Mouse (Mus musculus) gastrocnemius, postnatal 25 days (tissue): ENCODE measurements around the gene Anxa4. TPM values are rescaled to one million over a fixed set of nuclear protein-coding genes. Genes with fewer than 3 reads are reported as not detected.

Source experiments
- DNase-seq: peaks from one replicate; pipeline ENCODE4 v3.0.0; 2022
- total RNA-seq, 2 experiments: library from RNA; stranded (reverse); gene quantifications; 1 replicate in 1 of 2; 2 replicates in 1 of 2; pipeline ENCODE4 v1.2.3; 2021

The Anxa4 gene
- total RNA-seq, 2 experiments from 2014 or later, result 13.4 to 19.7 TPM

- no peak for DNase-seq
Observed at GRCm38 (mm10) chr6:86801431-86801830, 8.0 kb upstream of the Anxa4 start.

DNA sequence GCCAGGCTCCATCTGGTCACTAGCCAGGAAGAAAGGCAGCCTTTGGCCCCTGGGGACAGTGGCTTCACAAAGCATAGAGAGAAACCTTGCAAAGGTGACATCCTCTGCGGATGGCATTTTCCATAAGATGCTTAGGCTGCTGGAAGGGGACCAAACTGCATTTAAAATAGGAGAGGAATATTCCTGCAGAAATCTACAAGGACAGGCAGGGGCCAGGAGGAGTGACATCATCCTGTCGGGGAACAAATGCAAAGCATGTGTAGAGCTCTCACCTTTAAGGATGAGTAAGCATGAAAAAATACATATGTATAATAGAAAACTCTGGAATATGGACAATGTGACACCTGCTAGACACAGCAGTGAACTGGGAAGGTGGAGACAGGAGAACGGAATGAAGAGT lies 7.1 kb upstream of the Anxa4 start:
- DNase-seq, result no peak

- no peak for DNase-seq
Observed at GRCm38 (mm10) chr6:86797455-86797854, 4.1 kb upstream of the Anxa4 start.

- DNase-seq, result no peak
Observed at GRCm38 (mm10) chr6:86793957-86794356, 573 bp upstream of the Anxa4 start.

DNA sequence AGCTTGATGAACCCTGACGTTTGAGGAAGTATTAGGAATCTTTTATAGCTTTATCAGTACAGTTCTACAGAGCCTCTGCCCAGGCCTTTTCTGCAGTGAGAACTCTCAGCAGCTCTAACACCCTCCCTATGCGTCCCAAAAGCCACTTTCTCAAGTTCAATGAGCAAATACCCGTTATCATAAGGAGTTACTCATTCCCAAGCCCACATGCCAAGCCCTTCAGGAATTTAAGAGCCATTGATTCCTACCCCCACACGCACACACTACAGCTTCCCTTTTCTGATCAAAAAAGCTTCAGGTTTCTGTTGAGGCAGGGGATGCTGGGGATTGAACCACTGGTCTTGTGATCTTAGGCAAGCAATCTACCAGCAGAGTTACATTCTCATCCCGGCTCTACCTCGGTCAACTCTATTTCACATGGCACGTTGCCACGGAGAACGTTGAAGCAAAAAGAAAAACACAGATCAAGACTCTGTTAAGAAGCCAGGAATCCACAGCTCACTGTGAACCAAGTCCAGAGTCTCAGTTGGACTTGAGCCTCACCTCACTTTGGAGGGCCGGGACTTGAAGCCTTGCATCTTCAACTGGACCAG lies 2.9 kb downstream of the Anxa4 start:
- DNase-seq, result no peak

GRCm38 (mm10) chr6:86788242-86788641 lies 5.1 kb downstream of the Anxa4 start:
- no peak for DNase-seq

GRCm38 (mm10) chr6:86786545-86786944 lies 6.8 kb downstream of the Anxa4 start:
- DNase-seq, result no peak

DNA sequence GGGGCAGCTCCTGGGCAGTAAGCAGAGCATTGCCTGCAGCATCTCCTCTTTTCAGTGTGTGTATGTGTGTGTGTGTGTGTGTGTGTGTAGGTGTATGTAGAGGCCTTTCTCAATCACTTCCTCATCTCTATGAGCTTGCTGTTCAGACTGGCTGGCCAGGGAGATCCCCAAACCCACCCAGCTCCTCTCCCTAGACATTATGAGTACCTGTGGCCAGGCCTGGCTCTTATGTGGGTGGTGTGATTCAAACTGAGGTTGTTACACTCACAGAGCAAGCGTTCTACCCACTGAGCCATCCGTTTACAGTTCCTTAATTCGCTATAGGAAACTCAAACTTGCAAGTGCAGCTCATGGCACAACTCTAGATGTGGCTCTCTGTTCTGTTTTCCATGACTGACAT lies 8.6 kb downstream of the Anxa4 start:
- DNase-seq, result no peak

DNA sequence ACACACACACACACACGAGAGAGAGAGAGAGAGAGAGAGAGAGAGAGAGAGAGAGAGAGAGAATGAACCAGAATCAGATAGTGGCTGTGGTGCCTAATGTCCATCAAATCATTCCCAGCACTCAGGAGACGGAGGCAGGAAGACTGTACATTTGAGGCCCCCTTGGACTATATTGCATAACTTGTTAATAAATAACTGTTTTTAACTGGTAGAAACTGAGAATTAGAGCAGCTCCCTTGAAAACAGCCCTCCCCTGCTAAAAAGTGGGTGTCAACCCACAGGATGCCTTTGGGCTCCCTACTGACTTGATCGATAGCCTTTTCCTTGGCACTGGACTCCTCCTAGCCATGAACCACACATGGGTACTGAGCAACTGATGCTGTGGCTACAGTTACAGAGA lies 11.0 kb downstream of the Anxa4 start:
- no peak for DNase-seq

GRCm38 (mm10) chr6:86781361-86781957 lies 11.9 kb downstream of the Anxa4 start:
- DNase-seq, result no peak

- DNase-seq, result no peak
Observed at GRCm38 (mm10) chr6:86778910-86779594, 14.3 kb downstream of the Anxa4 start.

DNA sequence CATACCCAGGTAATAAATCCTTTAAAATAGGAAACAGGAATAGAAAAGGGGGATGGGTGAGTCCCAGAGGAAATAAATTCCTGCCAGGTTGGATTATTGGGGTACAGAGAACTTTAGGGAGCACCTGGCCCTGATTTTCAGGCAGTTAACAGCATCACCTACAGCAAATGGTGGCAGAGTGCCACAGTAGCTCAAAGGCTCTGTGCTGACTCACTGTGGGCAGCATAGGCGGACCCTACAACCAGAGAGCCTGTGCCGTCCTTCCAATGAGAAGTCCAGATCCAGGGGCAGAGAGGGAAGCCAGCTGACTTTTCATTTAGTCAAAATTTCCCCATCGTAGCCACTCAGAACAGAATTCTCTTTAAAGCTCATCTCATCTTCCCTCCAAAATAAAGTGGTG lies 16.2 kb downstream of the Anxa4 start:
- DNase-seq, result no peak

DNA sequence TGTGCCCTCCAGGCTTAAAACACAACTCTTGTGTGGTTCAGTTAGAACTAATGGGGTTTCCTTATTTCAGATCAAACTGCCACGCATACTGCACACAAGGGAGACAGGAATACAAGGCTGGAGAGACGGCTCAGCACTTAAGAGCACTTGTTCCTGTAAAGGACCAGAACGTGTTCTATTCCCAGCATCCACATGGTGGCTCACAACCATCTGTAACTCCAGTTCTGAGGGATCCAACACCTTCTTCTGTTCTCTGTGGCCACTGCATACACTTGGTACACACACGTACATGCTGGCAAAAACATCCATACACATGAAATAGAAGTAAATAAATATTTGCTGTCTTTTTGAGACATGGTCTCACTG lies 16.7 kb downstream of the Anxa4 start:
- DNase-seq, result no peak

GRCm38 (mm10) chr6:86776001-86776705 lies 17.2 kb downstream of the Anxa4 start:
- DNase-seq, result peak; percentile 80

- no peak for DNase-seq
Observed at GRCm38 (mm10) chr6:86774937-86775336, 18.4 kb downstream of the Anxa4 start.

GRCm38 (mm10) chr6:86773830-86774229 lies 19.6 kb downstream of the Anxa4 start:
- DNase-seq, result no peak

- peak; percentile 61 for DNase-seq
Observed at GRCm38 (mm10) chr6:86772631-86773030, 20.8 kb downstream of the Anxa4 start.

GRCm38 (mm10) chr6:86768938-86769337 lies 24.4 kb downstream of the Anxa4 start:
- DNase-seq, result no peak

GRCm38 (mm10) chr6:86768186-86768776 lies 25.1 kb downstream of the Anxa4 start:
- no peak for DNase-seq

DNA sequence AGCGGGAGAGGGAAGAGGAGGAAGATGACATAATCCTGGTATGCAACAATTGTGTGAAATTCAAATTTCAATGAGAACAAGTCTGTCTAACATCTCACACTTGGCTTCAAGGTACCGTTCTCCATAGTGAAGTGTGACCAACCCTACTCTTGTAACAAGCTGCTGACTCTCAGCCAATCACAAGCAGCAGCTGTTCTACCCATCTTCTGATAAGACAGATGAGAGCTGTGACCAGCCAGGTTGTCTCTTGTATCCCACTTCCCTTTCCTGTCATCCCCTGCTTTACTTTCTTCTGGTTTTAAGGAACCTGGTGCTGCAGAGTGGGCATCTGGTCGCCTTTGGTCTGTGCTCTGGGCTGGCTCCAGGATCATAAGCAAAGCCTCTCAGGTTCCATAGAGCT lies 25.9 kb downstream of the Anxa4 start:
- no peak for DNase-seq

DNA sequence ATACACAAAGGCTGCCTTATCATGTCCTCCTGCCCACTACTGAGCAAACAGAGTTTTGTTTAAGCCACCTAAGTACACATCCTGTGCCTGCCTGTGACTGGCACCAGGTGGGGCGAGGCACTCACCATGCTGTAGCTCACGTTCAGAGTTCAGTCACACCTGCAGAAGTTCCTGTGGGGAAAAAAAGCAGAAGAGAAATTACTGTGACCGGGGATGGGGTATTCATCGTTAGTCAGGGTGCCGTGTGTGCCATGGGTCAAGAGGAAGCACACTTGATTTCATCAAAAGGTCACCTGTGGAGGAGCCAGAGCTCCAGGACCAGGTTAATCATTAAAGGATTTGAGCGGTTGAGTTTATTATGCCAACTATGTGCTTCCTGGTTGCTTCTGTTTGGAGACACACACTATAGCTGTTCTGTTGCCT lies 27.7 kb downstream of the Anxa4 start:
- no peak for DNase-seq

DNA sequence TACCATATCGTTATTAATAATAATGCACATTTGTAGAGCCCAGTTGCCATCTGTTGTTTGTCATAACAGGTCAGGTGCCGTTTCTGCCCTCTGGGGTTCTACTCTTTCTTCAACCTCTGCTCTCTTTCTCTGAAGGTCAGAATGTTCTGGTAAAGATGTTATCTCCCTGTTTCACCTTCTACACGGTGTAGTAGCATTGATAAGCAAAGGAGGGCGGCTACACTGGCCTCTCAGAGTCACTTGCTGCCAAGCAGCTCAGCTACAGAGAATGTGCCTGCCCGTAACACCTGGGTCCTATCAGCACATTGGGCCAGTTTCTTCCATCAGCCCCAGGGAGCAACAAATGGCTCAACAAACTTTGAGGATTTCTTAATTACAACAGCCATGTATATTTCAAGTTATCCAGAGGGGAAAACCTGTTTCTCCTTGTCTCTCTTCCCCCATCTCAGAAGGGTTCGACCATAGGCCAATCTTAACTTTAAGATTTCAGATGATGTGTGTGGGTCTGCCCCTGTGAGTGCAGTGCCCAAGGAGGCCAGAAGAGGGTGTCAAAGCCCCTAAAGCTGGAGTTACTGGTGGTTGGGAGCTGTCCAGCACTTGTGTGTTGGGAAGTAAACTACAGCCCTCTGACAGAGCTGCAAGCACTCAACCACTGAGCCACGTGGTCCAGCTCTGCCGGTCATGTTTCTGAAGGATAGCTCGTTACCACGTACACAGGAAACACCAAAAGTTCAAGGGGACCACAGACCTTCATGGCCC lies 39.1 kb downstream of the Anxa4 start:
- DNase-seq, result no peak
